Mouse (Mus musculus): ENCODE measurements around the gene Psmc4. TPM values are rescaled to one million over a fixed set of nuclear protein-coding genes. Genes with fewer than 3 reads are reported as not detected.

Psmc4 gene
- 100 to 1,000 TPM; 161 to 166 TPM for total RNA-seq (2021)
- long read RNA-seq, experiment 1, transcript Psmc4-201 (11 exons, 1,440 nt), result major isoform, 110 of 127 reads
- long read RNA-seq, experiment 1, partial matches to known transcripts, result 3 of 127 reads
- long read RNA-seq, experiment 1, other reads (novel, unspliced or antisense), result 14 of 127 reads
- long read RNA-seq, experiment 2, transcript Psmc4-201 (11 exons, 1,440 nt), result major isoform, 278 of 303 reads
- long read RNA-seq, experiment 2, partial matches to known transcripts, result 12 of 303 reads
- long read RNA-seq, experiment 2, other reads (novel, unspliced or antisense), result 13 of 303 reads

- peak; percentile 96 to 97 for DNase-seq (ENCODE audit: low spot score in 2 of 2)
These were observed at the start of gene Psmc4 for GRCm38 (mm10) chr7:28049476-28050409. TSS of gene Psmc4 (minus strand) at chr7:28050101.

- no peak for DNase-seq (ENCODE audit: low spot score in 2 of 2)
These were observed 49.2 kb upstream of the Psmc4 start for GRCm38 (mm10) chr7:28099101-28099500.

- DNase-seq (ENCODE audit: low spot score in 2 of 2), result no peak
These were observed 43.6 kb upstream of the Psmc4 start for GRCm38 (mm10) chr7:28093541-28093940.

- DNase-seq (ENCODE audit: low spot score in 2 of 2), result no peak
These were observed 36.3 kb upstream of the Psmc4 start for GRCm38 (mm10) chr7:28086236-28086635.

- DNase-seq (ENCODE audit: low spot score in 2 of 2), result no peak
These were observed 34.3 kb upstream of the Psmc4 start for GRCm38 (mm10) chr7:28084215-28084614.

GRCm38 (mm10) chr7:28070531-28071298, 20.8 kb upstream of the Psmc4 start, which contains the start of gene Fcgbp:
TSS of gene Fcgbp (plus strand) at chr7:28071236.
- DNase-seq (ENCODE audit: low spot score in 2 of 2), result no peak

- DNase-seq (ENCODE audit: low spot score in 2 of 2), result no peak
These were observed 19.8 kb upstream of the Psmc4 start for GRCm38 (mm10) chr7:28069546-28070172.

GRCm38 (mm10) chr7:28068661-28069060, 18.8 kb upstream of the Psmc4 start:
- DNase-seq (ENCODE audit: low spot score in 2 of 2), result no peak

GRCm38 (mm10) chr7:28059972-28060371, 10.1 kb upstream of the Psmc4 start:
- DNase-seq (ENCODE audit: low spot score in 2 of 2), result no peak

- no peak for DNase-seq (ENCODE audit: low spot score in 2 of 2)
These were observed 3.4 kb upstream of the Psmc4 start for GRCm38 (mm10) chr7:28053046-28053930.

- no peak for DNase-seq (ENCODE audit: low spot score in 2 of 2)
These were observed 683 bp upstream of the Psmc4 start for GRCm38 (mm10) chr7:28050584-28050983.

- no peak for DNase-seq (ENCODE audit: low spot score in 2 of 2)
These were observed 5.4 kb downstream of the Psmc4 start for GRCm38 (mm10) chr7:28044524-28044923.

- no peak for DNase-seq (ENCODE audit: low spot score in 2 of 2)
These were observed 35.5 kb downstream of the Psmc4 start for GRCm38 (mm10) chr7:28014445-28014810.

GRCm38 (mm10) chr7:28013549-28014444, 36.1 kb downstream of the Psmc4 start, which contains the start of gene Zfp850:
TSS of gene Zfp850 (minus strand) at chr7:28014115.
- DNase-seq (ENCODE audit: low spot score in 2 of 2), result peak; percentile 69 to 77

- DNase-seq (ENCODE audit: low spot score in 2 of 2), result no peak
These were observed 39.6 kb downstream of the Psmc4 start for GRCm38 (mm10) chr7:28010271-28010670.

Data from adrenal gland, adult 18-20 months (tissue).